Mouse (Mus musculus) cerebellum, adult 9-11 months (tissue): Measurements from ENCODE around the gene Patj.
"Not testable (repeated sequence)": the region's sequence is repeated elsewhere in the genome, so short reads cannot be mapped to it uniquely, and the experiment has no call there.

Experiments used
- DNase-seq: peaks from one replicate; pipeline ENCODE4 v3.0.0; 2022

Patj gene

GRCm38 (mm10) chr4:98667009-98667408 is 271.4 kb downstream of the Patj start:
- no peak for DNase-seq

GRCm38 (mm10) chr4:98677506-98677905 is 281.9 kb downstream of the Patj start:
- no peak for DNase-seq

DNA sequence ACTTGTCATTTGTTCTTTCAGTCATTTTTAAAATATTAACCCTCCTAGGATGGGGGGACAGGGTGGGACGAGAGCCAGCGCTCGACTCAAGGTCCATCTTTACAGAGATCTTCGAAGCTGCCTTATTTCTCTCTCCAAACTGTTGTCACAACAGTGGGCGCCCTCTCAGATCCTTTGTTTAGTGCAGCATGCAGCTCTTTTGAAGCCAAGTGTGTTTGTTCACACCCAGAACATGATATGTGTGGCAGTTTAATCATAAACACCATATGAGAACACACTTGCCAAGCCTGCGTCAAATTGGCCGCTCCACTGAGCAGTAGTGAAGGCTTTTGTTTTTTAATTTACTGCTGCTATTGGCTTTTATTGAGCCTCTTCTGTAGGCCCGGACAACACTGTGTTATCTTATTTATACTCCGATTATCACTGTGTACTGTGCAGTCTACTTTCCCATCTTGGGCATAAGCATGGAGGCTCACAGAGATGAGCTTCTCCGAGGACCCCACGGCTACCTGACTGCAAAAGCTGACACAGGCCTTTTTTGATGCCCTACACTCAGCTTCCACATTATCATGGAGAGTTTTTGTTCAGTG is 291.2 kb downstream of the Patj start:
- DNase-seq, result no peak

GRCm38 (mm10) chr4:98688116-98688515 is 292.5 kb downstream of the Patj start:
- no peak for DNase-seq

DNA sequence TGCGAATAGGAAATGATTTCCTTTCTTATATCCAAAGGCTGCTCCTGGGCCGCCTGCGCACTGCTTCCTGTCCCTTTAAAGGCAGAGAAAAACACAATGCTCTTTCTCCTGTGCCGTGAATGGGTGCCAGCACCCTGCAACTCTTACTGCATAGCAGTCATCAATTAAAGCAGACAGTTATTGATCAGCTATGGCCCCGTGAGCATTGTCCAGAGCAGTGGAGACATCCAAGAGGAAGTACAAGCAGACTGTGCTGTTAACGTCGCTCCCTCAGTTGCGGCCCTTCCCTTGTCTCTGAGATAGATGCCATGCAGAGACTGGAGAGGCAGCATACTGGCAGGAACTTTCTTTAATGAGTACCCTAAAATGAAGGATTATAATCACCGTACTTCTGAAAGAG is 292.9 kb downstream of the Patj start:
- no peak for DNase-seq

DNA sequence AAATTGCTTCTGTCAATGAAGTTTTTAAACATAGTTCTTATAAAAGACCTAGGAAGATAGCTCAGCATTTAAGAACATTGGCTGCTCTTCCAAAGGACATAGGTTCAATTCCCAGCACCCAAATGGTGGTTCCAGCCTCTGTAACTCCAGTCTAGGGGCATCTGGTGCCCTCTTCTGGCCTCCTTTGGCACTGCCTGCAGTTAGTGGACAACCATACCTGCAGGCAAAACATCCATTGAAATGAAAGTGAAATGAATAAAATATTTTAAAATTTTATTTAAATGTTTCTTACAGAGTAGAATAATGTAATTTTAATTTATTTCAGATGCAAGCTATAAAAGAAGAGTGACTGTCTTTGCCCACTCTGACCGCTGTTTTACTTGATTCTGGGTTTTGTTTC is 294.4 kb downstream of the Patj start:
- no peak for DNase-seq

GRCm38 (mm10) chr4:98693465-98694185 is 298.0 kb downstream of the Patj start:
- DNase-seq, result no peak

GRCm38 (mm10) chr4:98697932-98698331 is 302.3 kb downstream of the Patj start:
- no peak for DNase-seq

DNA sequence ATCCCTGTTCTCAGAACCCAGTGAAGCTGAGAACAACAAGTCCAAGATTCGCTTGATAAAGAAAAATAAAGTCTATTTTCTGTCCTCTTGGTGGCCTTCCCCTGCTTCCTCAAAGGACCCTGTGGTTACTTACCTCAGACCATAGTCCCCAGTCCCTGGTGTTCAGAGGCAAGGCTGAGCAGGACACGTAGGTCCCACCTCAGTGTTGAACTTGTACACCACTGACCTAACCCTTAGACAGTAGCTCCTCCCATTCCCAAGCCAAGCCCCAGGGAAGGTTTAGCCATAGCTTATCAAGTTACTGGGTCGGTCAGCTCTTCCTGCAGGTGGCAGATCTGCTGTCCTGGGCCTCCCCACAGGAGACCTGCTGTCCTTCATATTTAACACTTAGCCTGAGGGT is 303.3 kb downstream of the Patj start:
- DNase-seq, result no peak

GRCm38 (mm10) chr4:98700156-98700555 is 304.6 kb downstream of the Patj start:
- no peak for DNase-seq

DNA sequence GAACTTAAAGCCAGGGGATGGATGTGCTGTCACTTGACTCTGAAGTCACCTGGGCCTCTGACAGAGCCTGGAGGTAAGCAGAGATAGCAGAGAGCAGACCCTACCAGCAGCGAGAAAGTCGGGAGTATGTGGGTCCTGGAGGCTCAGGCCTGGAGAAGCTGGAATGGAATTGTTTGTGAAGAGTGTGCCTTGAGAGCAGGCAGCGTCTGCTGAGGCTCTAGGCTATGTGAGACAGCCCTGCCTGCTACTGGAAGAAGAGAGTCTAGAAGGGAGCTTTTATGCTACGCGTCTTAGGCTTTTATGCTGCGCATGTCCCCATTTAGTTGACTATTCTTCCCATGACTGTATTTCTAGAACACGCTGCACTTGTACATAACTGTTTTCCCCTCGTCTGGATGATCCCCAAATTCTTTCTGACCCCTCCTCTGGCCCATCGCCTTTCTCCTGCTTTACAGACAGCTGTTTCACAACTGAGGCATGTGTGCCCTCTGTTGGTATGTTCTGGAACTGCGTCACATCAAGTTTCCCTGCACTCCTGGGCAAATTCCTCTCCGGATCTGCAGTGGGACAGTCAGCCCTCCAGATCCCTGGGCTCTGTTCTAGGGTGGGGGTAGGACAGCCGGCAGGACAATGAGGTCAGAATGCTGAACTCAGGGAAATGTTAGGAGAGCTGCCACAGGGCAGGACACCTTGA is 306.8 kb downstream of the Patj start:
- peak; percentile 77 for DNase-seq

DNA sequence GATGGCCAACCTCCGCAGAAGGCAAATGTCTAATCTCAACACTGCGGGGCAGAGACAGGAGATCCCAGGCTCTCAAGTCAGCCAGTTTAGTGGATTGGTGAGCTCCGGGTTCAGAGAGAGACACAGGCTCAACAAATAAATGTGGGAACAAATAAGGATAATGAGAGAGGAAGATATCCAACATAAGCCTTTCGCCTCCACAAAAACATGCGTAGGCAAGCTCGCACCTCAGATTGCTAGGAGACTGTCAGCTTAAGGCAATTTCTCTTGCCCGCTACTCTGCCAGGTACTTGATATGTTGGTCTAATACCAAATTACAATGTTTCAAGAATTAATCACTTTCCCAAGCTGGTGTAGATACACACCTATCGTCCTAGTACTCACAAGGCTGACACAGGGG is 315.3 kb downstream of the Patj start:
- no peak for DNase-seq

DNA sequence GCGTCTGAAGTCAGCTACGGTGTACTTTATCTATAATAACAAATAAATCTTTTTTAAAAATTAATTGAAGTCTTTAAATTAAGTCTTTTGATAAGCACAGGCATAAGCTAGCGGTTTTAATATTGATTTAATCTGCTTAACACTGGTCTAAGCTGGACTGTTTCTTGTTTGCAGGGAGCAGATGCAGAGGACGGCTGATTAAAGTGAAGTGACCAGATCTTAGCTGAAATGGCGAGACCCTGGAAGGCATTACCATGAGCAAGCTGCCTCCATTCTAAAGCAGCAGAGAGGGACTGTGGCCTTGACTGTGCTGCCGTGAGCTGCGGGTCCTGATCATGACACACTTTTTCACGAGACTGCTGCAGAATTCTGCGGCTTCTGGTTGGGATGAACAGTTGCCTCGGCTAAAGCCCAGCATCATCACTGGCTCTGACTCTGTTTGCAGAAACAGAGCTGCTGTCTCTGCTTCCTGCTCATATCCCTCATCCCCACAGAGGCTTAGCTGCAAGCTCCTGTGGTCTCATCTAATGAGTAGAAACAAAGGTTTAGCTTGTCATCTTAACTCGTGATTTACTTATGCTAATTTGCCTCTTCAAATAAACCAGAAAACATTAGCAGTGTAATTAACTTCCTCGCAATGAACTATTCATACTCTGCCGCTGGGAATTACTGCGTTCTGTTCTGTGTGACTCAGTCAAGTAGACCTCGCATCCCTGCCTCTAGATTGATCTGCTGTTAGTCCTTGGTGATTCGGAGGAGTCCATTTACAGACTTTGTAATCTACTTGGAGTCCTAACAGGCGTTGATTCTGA is 322.4 kb downstream of the Patj start:
- DNase-seq, result no peak

DNA sequence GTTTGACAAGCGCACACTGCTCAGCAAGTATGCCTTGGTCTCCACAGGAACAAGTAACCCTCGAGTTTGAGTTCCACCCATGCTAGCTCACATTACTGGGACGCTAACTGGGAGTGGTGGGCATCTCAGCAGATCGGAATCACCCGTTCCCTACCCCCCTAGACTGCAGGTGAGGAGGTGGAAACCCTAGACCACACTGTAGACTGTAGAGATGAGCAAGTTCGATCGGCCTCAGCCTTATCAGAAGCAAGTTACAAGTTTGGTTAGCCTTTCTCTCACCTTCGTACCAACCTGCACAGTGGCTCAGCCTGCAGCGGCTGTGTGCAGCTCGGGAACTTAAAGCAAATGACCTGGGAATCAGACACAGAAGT is 322.9 kb downstream of the Patj start:
- DNase-seq, result no peak

DNA sequence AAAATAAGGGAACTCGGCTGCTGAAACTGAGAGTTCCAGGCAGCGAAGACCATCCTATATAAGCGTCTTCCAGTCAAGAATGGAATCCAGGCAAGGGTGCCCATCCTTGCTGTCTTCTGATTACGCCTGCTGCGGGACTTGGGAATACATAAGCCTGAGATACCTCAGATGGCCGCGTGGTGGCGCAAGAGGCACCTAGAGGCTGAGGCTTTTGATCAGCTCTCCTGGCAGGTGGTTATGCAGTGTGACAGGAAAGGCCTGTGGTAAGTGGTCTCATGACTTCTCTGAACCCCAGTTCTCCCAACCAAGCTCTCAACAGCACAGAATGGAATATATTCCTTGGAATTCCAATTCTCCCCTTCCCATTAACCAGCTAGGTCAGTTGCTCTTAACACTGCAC is 326.9 kb downstream of the Patj start:
- DNase-seq, result peak; percentile 67

DNA sequence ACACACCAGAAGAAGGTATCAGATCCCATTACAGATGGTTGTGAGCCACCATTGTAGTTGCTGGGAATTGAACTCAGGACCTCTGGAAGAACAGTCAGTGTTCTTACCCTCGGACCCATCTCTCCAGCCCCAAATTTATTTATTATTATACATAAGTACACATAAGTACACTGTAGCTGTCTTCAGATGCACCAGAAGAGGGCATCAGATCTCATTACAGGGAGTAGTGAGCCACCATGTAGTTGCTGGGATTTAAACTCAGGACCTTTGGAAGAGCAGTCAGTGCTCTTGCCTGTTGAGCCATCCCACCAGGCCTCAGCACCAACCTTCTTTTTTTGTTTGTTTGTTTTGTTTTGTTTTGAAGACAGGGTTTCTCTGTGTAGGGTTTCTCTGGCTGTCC is 329.1 kb downstream of the Patj start:
- DNase-seq, result not testable (repeated sequence)

DNA sequence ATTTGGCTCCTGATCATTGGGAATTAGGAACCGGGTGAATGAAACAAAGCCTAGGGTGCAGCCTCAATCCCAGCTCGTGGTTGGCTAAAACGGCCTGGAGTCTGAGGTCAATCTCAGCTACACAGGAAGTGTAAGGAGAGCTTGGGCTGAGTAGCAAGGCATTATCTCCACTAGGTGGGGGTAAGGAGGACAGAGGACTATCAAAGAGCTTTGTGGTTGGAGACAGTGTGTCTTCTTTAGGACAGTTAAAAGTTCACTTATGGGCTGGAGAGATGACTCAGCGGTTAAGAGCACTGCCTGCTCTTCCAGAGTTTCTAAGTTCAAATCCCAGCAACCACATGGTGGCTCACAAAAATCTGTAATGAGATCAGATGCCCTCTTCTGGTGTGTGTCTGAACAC is 329.9 kb downstream of the Patj start:
- DNase-seq, result no peak

DNA sequence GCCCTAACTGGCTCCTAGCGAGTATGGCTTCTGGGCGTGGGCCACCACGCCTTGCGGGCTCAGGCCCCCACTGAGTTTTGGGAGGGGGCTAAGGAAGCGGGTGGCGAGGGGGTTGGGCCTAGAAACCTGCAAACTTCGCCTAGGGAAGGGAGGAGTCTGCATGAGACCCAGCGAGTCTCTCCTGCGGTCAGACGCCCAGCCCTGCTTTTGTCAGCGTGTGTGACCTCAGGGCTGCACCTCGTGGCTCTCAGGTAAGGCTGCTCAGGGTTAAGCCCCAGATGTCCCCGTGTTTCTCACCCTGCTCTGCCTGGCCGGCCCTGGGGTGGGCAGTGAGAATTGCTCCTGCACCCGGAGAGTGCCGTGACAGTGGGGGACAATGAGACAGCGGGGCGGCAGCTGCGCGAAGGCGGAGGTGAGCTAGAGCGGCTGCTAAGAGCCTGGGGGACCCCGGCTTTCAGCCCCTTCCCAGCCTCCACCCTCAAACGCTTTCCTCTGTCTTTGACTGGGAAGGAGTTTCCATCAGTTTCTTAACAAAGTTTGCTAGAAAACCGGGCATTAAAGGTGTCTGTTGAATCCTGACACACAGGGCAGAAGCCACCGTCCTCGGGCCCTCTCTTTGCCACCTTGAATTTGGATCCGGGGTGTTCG is 331.1 kb downstream of the Patj start, which contains the start of gene L1td1:
TSS of gene L1td1 (plus strand) at position 145 of the 648 bp plus-strand sequence.
- DNase-seq, result no peak

DNA sequence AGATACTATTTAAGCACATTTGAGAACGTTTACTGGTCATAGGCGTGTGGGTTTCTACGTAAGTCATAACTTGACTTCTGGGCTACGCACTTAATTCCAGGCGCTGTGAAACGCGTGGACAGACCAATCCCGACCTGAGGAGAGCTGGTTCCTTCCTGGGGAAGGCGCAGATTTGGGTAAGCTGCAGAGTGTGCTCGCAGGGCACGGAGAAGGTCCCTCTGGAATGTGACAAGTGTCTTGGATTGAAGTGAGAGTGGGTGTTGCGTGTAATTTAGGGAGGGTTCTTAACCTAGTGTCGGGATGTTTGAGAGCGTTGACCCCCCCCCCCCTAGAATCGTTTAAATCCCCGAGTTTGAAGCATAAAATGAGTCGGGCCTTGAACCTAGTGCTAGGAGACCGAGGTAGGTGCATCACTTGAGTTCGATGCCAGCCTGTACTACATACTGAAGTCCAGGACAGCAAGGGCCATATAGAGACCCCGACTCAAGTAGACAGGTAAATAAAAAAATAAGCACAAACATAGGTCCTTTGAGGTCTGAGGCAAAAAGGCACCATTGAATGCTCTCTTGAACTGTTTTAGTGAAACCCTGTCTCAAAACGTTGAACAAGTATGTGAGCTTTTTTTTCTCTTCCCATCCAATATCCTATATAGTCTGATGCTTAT is 331.8 kb downstream of the Patj start:
- DNase-seq, result no peak

DNA sequence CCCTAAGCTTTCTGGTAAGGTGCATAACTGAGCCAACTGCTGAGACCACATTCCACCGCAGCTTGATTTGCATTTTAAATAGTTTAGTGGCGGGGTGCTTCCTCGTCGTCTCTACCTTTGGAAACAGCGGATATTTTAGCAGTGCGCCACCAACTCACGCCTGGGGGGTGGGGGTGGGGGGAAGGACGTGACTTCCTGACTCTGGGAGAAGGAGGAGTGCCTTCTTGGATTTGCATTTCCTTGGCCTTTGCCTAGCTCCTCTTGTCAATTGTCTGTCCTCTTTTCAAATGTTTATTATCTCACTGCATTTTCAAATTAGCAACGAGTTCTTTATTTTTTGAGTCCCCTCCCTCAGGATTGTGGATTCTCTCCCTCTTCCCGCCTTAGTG is 332.4 kb downstream of the Patj start:
- DNase-seq, result no peak

DNA sequence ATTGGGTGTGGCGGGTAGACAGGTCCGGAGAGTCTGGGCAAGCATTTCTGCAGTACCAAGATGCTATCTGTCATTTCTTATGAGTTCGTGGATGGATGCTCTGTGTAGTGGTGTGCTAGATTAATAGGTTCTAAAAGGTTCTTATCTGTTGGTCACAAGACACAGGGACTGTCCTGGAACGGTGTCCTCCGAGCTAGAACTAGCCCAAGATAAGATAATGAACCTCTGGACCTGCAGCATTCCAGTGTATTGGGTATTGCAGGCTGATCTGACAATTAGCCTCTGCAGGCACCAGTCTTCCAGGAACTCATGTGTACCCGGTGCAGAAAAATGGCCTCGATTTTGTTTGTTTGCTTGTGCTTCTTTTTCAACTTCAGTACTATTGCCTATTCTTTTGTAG is 333.1 kb downstream of the Patj start:
- DNase-seq, result no peak

DNA sequence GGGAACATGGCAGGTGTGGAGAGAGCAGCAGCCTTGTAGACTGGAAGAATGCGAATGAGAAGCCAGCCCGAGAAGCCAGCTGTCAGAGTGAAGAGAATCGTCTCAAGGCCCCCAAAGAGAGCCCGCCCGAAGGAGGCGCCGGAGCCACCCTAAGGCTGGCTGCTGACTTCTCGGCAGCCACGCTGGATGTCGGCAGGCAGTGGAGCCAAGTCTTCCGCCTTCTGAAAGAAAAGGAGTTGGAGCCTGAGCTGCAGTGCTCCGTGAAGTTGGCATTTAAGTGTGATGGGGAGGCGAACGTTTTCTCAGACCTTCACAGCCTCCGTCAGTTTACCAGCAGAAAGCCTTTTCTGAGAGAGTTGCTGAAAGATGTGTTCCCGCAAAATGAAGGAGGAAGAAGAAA is 338.1 kb downstream of the Patj start:
- DNase-seq, result no peak
